Mouse (Mus musculus) kidney, embryonic 15.5 days (tissue): ENCODE data around the gene Nos1ap. TPM values are rescaled to one million over a fixed set of nuclear protein-coding genes. Genes with fewer than 3 reads are reported as not detected.

Experiments
- ATAC-seq: fragments of 200-750 bp; cut with Nextera tagmentation; replicated peaks from 2 replicates; pipeline ENCODE4 v1.8.0; 2017; ENCODE audit warnings: moderate TSS enrichment; ENCODE audit not compliant: low FRiP score
- H3K27ac ChIP-seq: fragments of 300-500 bp; sonication (generic); 2 replicates; pipeline ENCODE4 v1.5.1; 2015; ENCODE audit warnings: mild to moderate bottlenecking, inconsistent platforms
- H3K27me3 ChIP-seq: fragments of 300-500 bp; sonication (generic); 2 replicates; pipeline ENCODE4 v1.6.1; 2015; ENCODE audit warnings: inconsistent platforms
- H3K36me3 ChIP-seq: fragments of 300-500 bp; sonication (generic); 2 replicates; pipeline ENCODE4 v1.6.1; 2015; ENCODE audit warnings: inconsistent platforms
- H3K4me1 ChIP-seq: fragments of 300-500 bp; sonication (generic); 2 replicates; pipeline ENCODE4 v1.6.1; 2015; ENCODE audit warnings: inconsistent platforms
- H3K4me2 ChIP-seq: fragments of 300-500 bp; sonication (generic); 2 replicates; pipeline ENCODE4 v1.6.1; 2015; ENCODE audit warnings: moderate library complexity, mild to moderate bottlenecking, inconsistent platforms
- H3K4me3 ChIP-seq: fragments of 300-500 bp; sonication (generic); replicated peaks from 2 replicates; pipeline ENCODE4 v1.5.1; 2015; ENCODE audit warnings: mild to moderate bottlenecking, inconsistent platforms
- H3K9ac ChIP-seq: fragments of 300-500 bp; sonication (generic); 2 replicates; pipeline ENCODE4 v1.6.1; 2015; ENCODE audit warnings: mild to moderate bottlenecking, inconsistent platforms
- H3K9me3 ChIP-seq: fragments of 300-500 bp; sonication (generic); replicated peaks from 2 replicates; pipeline ENCODE4 v1.6.1; 2016; ENCODE audit warnings: inconsistent platforms
- WGBS: fragments of 180-500 bp; shearing (Covaris S2); methylation state at CpG from one replicate; pipeline ENCODE4 v1.1.7; 2015; ENCODE audit warnings: mixed read lengths; 5-methylcytosine and 5-hydroxymethylcytosine counted together
- polyA plus RNA-seq: library from polyadenylated mRNA; unstranded; fragments of >200 nt; fragmentation: Nextera tagmentation; extraction: Ambion mirVana; gene quantifications from 2 replicates; pipeline ENCODE4 v1.2.1, GENCODE M21; 2015

Gene Nos1ap
- polyA plus RNA-seq, 1 experiment from 2014 or later: 18.2 TPM

DNA sequence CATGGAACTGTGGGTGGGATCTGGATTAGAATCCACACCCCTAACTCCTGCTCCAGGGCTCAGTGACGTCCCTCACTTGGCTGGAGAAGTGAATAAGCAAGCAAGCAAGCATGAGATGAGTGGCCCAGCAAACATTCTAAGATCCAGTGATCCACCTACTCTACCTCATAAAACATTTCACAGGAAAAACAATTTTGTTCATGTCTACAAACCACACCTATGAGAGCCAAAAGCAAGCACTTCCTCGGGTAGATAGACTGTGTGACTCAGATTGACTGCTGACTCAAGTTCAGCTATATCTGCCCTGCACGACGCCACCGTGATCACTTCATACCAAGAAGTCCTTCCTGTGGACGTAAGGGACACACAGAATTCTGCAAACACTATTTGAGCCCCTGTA, 116.2 kb downstream of the Nos1ap start:
- H3K4me1 ChIP-seq: peaks cover 31% of the 10 kb centered on the region
- 81% methylated on average over 6 of the region's 6 CpGs for WGBS
- ATAC-seq: no peak
- H3K4me3 ChIP-seq: no peak overlapping the region
- no peaks in the 10 kb centered on the region for H3K9me3 ChIP-seq
- H3K9ac ChIP-seq: no peak overlapping the region
- H3K36me3 ChIP-seq: no peaks in the 10 kb centered on the region
- H3K4me2 ChIP-seq: no peak overlapping the region
- no peak overlapping the region for H3K27ac ChIP-seq
- H3K27me3 ChIP-seq: no peaks in the 10 kb centered on the region

DNA sequence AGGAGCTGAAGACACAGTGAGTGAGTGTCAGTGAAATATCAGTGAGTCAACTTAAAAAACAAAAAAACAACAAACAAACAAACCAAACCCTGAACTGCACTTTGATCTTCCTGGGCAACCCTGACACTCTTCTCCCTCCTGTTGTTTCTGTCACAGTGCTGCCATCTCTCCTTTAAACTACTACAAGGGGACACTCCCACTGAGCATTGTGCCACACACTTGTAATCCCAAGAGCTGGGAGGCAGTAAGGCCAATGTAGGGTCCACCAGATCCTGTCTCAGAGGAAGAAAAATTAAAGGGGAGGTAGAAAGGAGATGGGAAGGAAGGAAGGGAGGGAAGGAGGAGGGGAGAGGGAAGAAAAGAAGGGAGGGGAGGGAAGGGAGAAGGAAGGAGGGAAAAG, 116.8 kb downstream of the Nos1ap start:
- no peak overlapping the region for H3K27ac ChIP-seq
- H3K4me1 ChIP-seq: peaks cover 25% of the 10 kb centered on the region
- no peak overlapping the region for H3K4me2 ChIP-seq
- no peak overlapping the region for H3K9ac ChIP-seq
- no peaks in the 10 kb centered on the region for H3K27me3 ChIP-seq
- H3K9me3 ChIP-seq: no peaks in the 10 kb centered on the region
- no peak for ATAC-seq
- H3K4me3 ChIP-seq: no peak overlapping the region
- no peaks in the 10 kb centered on the region for H3K36me3 ChIP-seq

DNA sequence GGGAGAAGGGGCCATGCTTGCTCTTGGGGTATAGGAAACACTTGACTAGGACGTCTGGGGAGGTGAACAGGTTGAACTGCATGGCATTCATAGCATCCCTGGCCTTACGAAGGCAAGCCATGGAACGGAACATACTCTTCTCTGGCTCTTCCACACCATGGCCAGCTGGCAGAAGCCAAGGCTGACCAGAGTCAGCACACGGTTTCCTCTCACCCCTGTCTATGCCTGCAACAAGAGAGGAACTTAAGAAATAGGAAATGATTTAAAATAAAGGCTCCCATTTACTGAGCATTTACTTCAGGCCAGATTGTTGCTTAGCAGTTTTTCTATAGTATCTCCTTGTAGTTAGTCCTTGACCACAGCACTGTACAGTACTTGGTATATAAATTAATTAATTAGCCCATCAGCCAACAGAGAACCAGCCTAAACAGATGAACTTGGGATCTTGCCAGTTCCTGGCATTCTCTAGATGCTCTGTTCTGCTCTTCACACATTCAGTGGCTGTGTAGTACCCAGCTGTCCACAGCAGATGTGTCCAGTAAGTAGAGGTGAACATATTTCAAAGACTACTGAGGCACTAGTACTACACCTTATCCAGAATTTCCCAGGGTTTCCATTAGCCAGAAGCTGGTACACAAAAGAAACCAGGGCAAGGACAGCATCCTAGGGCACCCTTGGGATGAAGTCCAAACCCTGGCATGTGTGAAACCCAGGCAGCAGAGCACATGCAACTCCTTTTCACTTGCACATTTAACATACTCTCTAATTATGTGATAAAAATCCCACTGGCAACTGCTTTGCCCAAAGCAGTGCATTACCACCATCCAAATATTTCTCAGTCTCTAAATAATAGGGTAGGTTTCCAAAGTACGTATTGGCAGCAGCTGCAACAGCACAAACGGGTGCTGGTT, 123.3 kb downstream of the Nos1ap start:
- Histone ChIP-seq H3K27ac (no peak overlapping the region), H3K9ac (no peak overlapping the region), H3K9me3 (no peaks in the 10 kb centered on the region), H3K4me2 (no peak overlapping the region), H3K4me3 (no peak overlapping the region), H3K36me3 (no peaks in the 10 kb centered on the region), H3K27me3 (no peaks in the 10 kb centered on the region), H3K4me1 (0 out of 2 replicates have a peak, but pooled peaks cover 7% of the 10 kb centered on the region)
- ATAC-seq: no peak
- 73% methylated on average over 6 of the region's 6 CpGs for WGBS

DNA sequence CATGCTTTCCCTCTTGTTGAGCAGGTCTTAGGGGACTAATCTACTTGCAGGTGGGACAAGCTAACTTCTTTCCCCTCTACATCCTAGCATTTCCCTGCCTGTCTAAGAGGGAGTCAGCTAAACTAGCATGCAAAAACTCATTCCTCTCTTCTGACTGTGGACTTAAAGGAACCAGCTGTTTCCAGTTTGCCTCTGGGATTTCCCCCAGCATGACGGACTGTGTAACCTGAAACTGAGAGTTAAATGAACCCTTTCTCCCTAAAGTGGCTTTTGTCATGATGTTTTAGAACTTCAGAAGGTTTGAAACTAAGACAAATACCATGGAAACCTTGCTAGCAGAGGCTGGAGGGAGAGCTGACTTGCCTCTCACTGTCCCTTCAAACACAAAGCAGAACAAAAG, 127.5 kb downstream of the Nos1ap start:
- H3K4me1 ChIP-seq: 0 out of 2 replicates have a peak, but pooled peaks cover 4% of the 10 kb centered on the region
- H3K27ac ChIP-seq: no peak overlapping the region
- no peak overlapping the region for H3K4me2 ChIP-seq
- no peaks in the 10 kb centered on the region for H3K27me3 ChIP-seq
- H3K36me3 ChIP-seq: no peaks in the 10 kb centered on the region
- WGBS: 39% methylated on average over 1 of the region's 1 CpGs
- H3K9me3 ChIP-seq: no peaks in the 10 kb centered on the region
- no peak for ATAC-seq
- H3K9ac ChIP-seq: no peak overlapping the region
- no peak overlapping the region for H3K4me3 ChIP-seq

DNA sequence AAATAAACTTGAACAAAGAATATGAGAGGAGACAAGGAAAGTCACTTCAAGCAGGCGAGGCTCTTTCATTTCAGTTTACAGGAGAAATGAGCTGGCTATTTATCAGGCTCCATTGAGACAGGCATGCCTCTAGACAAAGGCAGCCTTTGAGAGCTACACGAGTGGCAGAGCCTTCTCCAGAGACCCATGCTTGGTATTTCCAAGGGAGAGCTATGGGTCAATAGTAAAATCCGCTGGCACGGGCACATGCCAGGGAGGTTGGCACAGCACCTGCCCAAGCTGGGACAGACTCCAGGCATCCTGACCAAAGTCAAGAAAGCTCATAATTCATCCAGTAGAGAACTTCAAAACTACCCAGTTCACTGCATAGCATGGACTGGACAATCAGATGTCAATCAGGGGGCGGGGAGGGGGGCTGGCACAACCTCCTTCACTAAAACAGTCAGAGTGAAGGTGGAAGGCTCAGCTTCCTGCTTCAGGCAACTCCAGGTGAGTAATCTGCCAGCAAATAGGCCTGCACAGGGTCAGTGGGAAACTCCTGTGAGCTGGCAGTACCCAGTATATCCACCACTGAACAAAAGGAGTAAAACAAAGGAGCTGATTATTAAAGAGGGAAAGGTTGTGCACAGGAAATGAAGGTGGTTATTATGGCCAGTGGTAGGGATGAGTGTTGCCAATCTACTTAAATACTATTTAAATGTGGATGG, 129.6 kb downstream of the Nos1ap start:
- Histone ChIP-seq H3K4me2 (no peak overlapping the region), H3K9me3 (no peaks in the 10 kb centered on the region), H3K36me3 (no peaks in the 10 kb centered on the region), H3K9ac (no peak overlapping the region), H3K4me3 (no peak overlapping the region), H3K27me3 (no peaks in the 10 kb centered on the region), H3K27ac (peak overlapping the region; percentile 14; the same call in 1 of the 2 replicates), H3K4me1 (no peaks in the 10 kb centered on the region)
- no peak for ATAC-seq
- WGBS: 71% methylated on average over 5 of the region's 5 CpGs

DNA sequence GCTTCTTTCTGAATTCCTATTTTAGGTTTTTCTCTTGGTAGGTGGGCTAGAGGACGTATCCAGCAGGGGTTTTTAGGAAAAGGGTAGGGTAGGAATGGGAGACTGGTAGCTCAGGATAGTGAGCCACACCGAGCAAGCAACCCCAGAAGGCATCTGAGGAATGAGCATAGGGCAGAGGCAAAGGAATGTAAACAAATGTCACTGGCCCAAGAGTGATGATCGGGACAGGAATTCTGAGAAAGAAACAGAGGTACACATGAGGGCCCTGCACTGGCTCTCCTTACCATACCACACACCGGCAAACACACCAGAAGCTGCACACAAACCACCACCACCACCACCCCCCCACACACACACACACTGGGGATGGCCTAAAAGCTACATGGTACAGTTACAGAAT, 132.0 kb downstream of the Nos1ap start:
- Histone ChIP-seq H3K4me1 (peaks cover 7% of the 10 kb centered on the region; the same call in 1 of the 2 replicates), H3K9me3 (no peaks in the 10 kb centered on the region), H3K9ac (no peak overlapping the region), H3K27ac (no peak overlapping the region), H3K27me3 (no peaks in the 10 kb centered on the region), H3K4me2 (no peak overlapping the region), H3K4me3 (no peak overlapping the region), H3K36me3 (no peaks in the 10 kb centered on the region)
- WGBS: 52% methylated on average over 4 of the region's 4 CpGs
- no peak for ATAC-seq

DNA sequence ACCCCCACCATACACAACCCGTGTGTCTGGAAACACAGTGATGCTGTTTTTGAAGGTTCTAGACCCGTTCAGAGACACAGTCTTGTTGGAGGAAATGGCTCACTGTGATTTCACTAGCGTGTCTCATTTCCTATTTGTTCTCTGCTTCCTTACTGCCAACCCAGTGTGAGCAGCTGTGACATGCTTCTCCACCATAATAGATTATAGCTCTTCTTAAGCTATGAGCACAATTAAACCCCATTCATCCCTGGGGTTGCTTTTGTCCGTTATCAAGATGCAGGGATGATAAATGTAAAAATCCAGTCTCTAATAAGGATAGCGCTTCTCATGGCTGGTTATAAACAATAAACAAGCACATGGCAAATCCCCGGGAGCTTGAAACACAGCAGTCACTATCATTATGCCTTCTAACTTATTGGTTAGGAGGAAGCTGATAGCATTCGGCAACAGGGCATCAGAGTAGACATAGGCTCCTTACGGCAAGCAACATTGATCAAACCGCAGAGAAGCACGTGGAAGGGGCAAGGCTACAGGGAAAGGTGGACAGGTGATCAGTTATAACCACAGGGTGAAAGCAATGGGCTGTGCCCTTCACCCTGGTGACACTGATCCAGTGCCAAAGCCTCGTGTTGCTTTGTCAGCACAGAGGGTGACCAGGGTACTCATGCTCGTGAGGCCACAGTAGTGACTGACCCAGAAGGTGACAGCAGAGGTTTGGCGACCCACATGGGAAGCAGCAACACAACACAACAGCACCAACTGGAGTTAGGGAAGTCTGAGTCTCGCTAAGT, 133.6 kb downstream of the Nos1ap start:
- Histone ChIP-seq H3K9me3 (no peaks in the 10 kb centered on the region), H3K4me3 (no peak overlapping the region), H3K9ac (no peak overlapping the region), H3K4me2 (no peak overlapping the region), H3K36me3 (no peaks in the 10 kb centered on the region), H3K27ac (no peak overlapping the region), H3K27me3 (no peaks in the 10 kb centered on the region), H3K4me1 (peaks cover 7% of the 10 kb centered on the region; the same call in 1 of the 2 replicates)
- WGBS: 88% methylated on average over 14 of the region's 14 CpGs
- no peak for ATAC-seq

DNA sequence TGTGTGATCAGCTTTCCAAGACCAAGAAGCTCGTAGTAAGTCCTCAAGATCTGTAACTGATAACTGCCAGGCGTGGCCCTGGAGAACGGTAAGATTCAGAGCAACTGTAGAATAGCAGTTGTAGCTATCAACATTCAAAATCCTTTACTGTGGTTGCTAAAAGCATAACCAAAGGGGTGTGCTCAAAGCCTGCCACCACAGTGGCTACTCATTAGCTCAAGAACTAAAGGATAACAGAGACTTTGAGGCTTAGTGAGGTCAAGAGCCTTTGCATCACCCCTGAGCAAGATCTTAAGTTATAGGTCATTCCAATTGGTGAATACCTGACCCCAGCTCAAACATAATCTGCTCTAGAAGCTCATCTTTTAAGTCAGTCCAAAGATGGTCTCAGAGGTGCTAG, 134.3 kb downstream of the Nos1ap start:
- H3K4me2 ChIP-seq: no peak overlapping the region
- H3K4me1 ChIP-seq: peaks cover 7% of the 10 kb centered on the region; the same call in 1 of the 2 replicates
- H3K27me3 ChIP-seq: no peaks in the 10 kb centered on the region
- no peak overlapping the region for H3K27ac ChIP-seq
- no peak overlapping the region for H3K9ac ChIP-seq
- H3K36me3 ChIP-seq: no peaks in the 10 kb centered on the region
- no peaks in the 10 kb centered on the region for H3K9me3 ChIP-seq
- H3K4me3 ChIP-seq: no peak overlapping the region
- whole genome bisulfite sequencing: 83% methylated on average over 3 of the region's 3 CpGs
- no peak for ATAC-seq

DNA sequence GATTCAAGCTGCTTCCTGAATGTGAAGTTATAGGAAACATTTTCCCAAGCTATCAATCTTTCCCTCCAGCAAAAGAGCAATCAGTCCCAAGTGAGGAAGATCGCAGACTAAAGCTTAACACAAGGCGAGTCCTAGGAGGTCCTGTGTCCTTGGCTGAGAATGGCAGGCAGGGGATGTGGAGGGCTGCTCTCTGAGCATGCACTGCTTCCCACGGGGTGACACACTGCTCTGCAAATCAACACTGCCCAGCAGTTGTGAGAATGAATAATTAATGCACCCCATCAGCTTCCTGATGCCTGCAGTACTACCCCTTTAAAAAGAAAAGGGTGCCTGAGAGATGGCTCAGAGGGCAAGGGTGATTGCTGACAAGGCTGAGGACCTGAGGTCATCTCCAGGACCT, 136.2 kb downstream of the Nos1ap start:
- no peak for ATAC-seq
- H3K4me2 ChIP-seq: no peak overlapping the region
- no peak overlapping the region for H3K4me3 ChIP-seq
- no peaks in the 10 kb centered on the region for H3K36me3 ChIP-seq
- no peak overlapping the region for H3K9ac ChIP-seq
- H3K27ac ChIP-seq: no peak overlapping the region
- H3K9me3 ChIP-seq: no peaks in the 10 kb centered on the region
- 49% methylated on average over 3 of the region's 3 CpGs for WGBS
- peaks cover 7% of the 10 kb centered on the region; the same call in 1 of the 2 replicates for H3K4me1 ChIP-seq
- H3K27me3 ChIP-seq: no peaks in the 10 kb centered on the region

DNA sequence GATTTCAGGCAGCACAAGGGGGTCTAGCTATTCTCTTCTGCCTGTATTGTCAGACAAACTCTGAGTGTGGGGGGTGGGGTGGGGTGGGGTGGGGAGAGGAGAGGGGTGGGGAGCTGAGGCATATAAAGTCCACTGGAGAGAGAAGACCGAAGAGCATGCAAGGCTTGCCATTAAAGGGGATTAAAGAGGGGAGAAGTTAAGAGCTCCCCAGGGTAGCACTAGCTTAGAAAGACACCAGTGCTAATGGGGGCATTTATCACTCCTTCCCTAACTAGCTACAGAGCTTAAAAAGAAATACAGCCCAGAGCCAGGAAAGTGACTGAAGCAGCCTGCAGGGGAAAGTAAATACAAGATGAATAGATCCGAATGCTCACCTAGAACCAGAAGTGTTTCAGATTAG, 141.4 kb downstream of the Nos1ap start:
- H3K36me3 ChIP-seq: no peaks in the 10 kb centered on the region
- no peak overlapping the region for H3K9ac ChIP-seq
- no peak overlapping the region for H3K4me2 ChIP-seq
- H3K4me3 ChIP-seq: no peak overlapping the region
- ATAC-seq: no peak
- H3K27me3 ChIP-seq: no peaks in the 10 kb centered on the region
- 35% methylated on average over 2 of the region's 2 CpGs for WGBS
- peaks cover 10% of the 10 kb centered on the region; the same call in 1 of the 2 replicates for H3K4me1 ChIP-seq
- H3K27ac ChIP-seq: no peak overlapping the region
- H3K9me3 ChIP-seq: no peaks in the 10 kb centered on the region

DNA sequence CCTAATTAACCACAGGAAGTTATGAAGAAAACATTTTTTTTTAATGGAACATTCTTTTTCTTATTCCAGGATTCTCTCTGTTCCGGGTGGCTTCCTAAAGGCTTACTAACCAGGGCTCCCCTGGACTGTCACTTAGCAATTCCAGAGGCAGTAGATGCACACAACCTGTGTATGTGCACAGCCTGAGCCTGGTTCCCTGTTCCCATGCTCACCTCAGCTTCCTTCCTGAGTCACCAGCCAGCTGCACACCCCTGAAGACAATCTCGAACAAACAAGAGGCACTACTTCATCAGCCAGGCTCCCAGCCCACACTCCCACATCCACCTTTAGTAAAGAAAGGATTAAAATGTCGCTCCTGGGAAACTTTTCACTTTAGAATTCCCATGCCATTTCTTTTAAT, 144.2 kb downstream of the Nos1ap start:
- peaks cover 7% of the 10 kb centered on the region; the same call in 1 of the 2 replicates for H3K4me1 ChIP-seq
- H3K36me3 ChIP-seq: no peaks in the 10 kb centered on the region
- H3K27ac ChIP-seq: no peak overlapping the region
- WGBS: 53% methylated on average over 3 of the region's 3 CpGs
- H3K9me3 ChIP-seq: no peaks in the 10 kb centered on the region
- no peak overlapping the region for H3K4me3 ChIP-seq
- no peaks in the 10 kb centered on the region for H3K27me3 ChIP-seq
- no peak for ATAC-seq
- no peak overlapping the region for H3K4me2 ChIP-seq
- no peak overlapping the region for H3K9ac ChIP-seq

DNA sequence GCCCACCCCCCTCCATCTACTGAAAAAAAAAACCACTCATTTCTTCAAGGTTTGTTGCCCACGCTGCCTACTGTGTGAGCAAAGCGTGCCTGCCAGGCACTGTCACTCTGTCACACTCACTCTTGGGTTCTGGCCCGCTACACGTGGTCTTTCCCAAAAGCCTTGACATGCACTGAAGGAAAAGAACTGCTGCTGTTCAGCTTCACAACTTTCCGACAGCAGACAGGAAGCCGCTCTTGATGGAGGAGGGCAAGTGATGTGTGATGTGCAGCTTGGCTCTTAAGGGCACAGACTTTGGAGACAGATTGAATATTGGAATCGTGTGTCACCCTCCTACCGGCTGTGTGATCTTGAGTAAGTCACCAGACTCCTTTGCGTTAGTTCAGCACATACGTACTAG, 149.3 kb downstream of the Nos1ap start:
- H3K4me1 ChIP-seq: peaks cover 20% of the 10 kb centered on the region
- H3K27me3 ChIP-seq: no peaks in the 10 kb centered on the region
- WGBS: 76% methylated on average over 10 of the region's 10 CpGs
- H3K9ac ChIP-seq: no peak overlapping the region
- H3K4me2 ChIP-seq: no peak overlapping the region
- H3K4me3 ChIP-seq: no peak overlapping the region
- ATAC-seq: no peak
- H3K36me3 ChIP-seq: no peaks in the 10 kb centered on the region
- no peaks in the 10 kb centered on the region for H3K9me3 ChIP-seq
- H3K27ac ChIP-seq: no peak overlapping the region
